Mouse (Mus musculus) embryonic stem cell, embryonic (primary cell): Measurements from ENCODE around the gene Ankrd34c.

Source experiments
- CTCF ChIA-PET, 4 experiments: fragments of 300-600 bp in 2 of 4; fragments of 350-600 bp in 2 of 4; sonication (Branson Sonifier 250); formaldehyde crosslinking; loops; one replicate each; lab custom pipeline; 2022; ENCODE audit warnings: inconsistent platforms in 2 of 4; lab: Charles Lee
- POLR2A ChIA-PET, 4 experiments: fragments of 300-600 bp in 2 of 4; fragments of 350-600 bp in 2 of 4; sonication (Branson Sonifier 250); formaldehyde crosslinking; loops; one replicate each; lab custom pipeline; 2022; ENCODE audit warnings: antibody characterized with exemption in 4 of 4, inconsistent platforms in 1 of 4; lab: Charles Lee

The Ankrd34c gene

GRCm38 (mm10) chr9:89738295-89738694 lies at the start of gene Ankrd34c:
Ankrd34c (minus strand) TSS chr9:89738475.
- ChIA-PET CTCF (interaction anchor here in 1 of 4 experiments (1.7 kb wide), 1 partner anchor 34 kb away, joined by 4 read pairs; the partner anchor contains the start of gene Tmed3), POLR2A (interaction anchor here in 1 of 4 experiments (0.7 kb wide), 1 partner anchor 182 kb away, joined by 3 read pairs; no protein-coding TSS in a partner anchor)

- ChIA-PET POLR2A (no interaction called here), CTCF (no interaction called here)
Observed at GRCm38 (mm10) chr9:89787532-89787931, 49.3 kb upstream of the Ankrd34c start.

- ChIA-PET CTCF (no interaction called here), POLR2A (no interaction called here)
Observed at GRCm38 (mm10) chr9:89781395-89781927, 43.2 kb upstream of the Ankrd34c start.

GRCm38 (mm10) chr9:89779237-89779636 lies 41.0 kb upstream of the Ankrd34c start:
- ChIA-PET CTCF (no interaction called here), POLR2A (no interaction called here)

GRCm38 (mm10) chr9:89771153-89771552 lies 32.9 kb upstream of the Ankrd34c start:
- CTCF ChIA-PET = no interaction called here
- POLR2A ChIA-PET = no interaction called here

- CTCF ChIA-PET = no interaction called here
- POLR2A ChIA-PET = no interaction called here
Observed at GRCm38 (mm10) chr9:89762017-89762416, 23.7 kb upstream of the Ankrd34c start.

GRCm38 (mm10) chr9:89758569-89758968 lies 20.3 kb upstream of the Ankrd34c start:
- POLR2A ChIA-PET = no interaction called here
- CTCF ChIA-PET = interaction anchor here in 2 of 4 experiments (0.6 kb wide), 2 partner anchors 56 to 479 kb away, joined by 4 to 7 read pairs; no protein-coding TSS in a partner anchor

- CTCF ChIA-PET = interaction anchor here in 1 of 4 experiments (0.6 kb wide), 1 partner anchor 479 kb away, joined by 4 read pairs; no protein-coding TSS in a partner anchor
- POLR2A ChIA-PET = no interaction called here
Observed at GRCm38 (mm10) chr9:89758139-89758538, 19.9 kb upstream of the Ankrd34c start.

GRCm38 (mm10) chr9:89757571-89757970 lies 19.3 kb upstream of the Ankrd34c start:
- CTCF ChIA-PET = no interaction called here
- POLR2A ChIA-PET = no interaction called here

- CTCF ChIA-PET = interaction anchor here in 1 of 4 experiments (0.7 kb wide), 2 partner anchors 54 to 349 kb away, joined by 3 to 6 read pairs; no protein-coding TSS in a partner anchor
- POLR2A ChIA-PET = no interaction called here
Observed at GRCm38 (mm10) chr9:89740041-89740440, 1.8 kb upstream of the Ankrd34c start.

- POLR2A ChIA-PET = interaction anchor here in 1 of 4 experiments (0.7 kb wide), 1 partner anchor 182 kb away, joined by 3 read pairs; no protein-coding TSS in a partner anchor
- CTCF ChIA-PET = interaction anchor here in 1 of 4 experiments (1.7 kb wide), 1 partner anchor 34 kb away, joined by 4 read pairs; the partner anchor contains the start of gene Tmed3
Observed at GRCm38 (mm10) chr9:89737888-89738287, 387 bp downstream of the Ankrd34c start.

- ChIA-PET CTCF (interaction anchor here in 1 of 4 experiments (0.7 to 1.7 kb wide), 2 partner anchors 33 to 90 kb away, joined by 4 to 9 read pairs; partner anchors contain the start of gene Tmed3), POLR2A (interaction anchor here in 1 of 4 experiments (0.7 kb wide), 1 partner anchor 126 kb away, joined by 6 read pairs; no protein-coding TSS in a partner anchor)
Observed at GRCm38 (mm10) chr9:89736932-89737705, 1.2 kb downstream of the Ankrd34c start.

- CTCF ChIA-PET = interaction anchor here in 1 of 4 experiments (0.5 kb wide), 1 partner anchor 134 kb away, joined by 4 read pairs; no protein-coding TSS in a partner anchor
Observed at GRCm38 (mm10) chr9:89706906-89707305, 31.4 kb downstream of the Ankrd34c start.

GRCm38 (mm10) chr9:89705197-89705533 lies 33.1 kb downstream of the Ankrd34c start:
- POLR2A ChIA-PET = interaction anchor here in 1 of 4 experiments (0.5 kb wide), 1 partner anchor 342 kb away, joined by 3 read pairs; no protein-coding TSS in a partner anchor

More at GRCm38 (mm10) chr9:89706906-89707305, 31.4 kb downstream of the Ankrd34c start:
- POLR2A ChIA-PET = interaction anchor here in 1 of 4 experiments (0.7 kb wide), 1 partner anchor 159 kb away, joined by 7 read pairs; no protein-coding TSS in a partner anchor

GRCm38 (mm10) chr9:89704265-89705196 lies 33.7 kb downstream of the Ankrd34c start, which contains the start of gene Tmed3:
Tmed3 (minus strand) TSS chr9:89705068.
- ChIA-PET CTCF (interaction anchor here (0.5 to 1.6 kb wide), 12 partner anchors 10 to 502 kb away, joined by 3 to 5 read pairs (median 4); partner anchors contain the start of gene Ankrd34c (in 1 of the 4)), POLR2A (interaction anchor here in 3 of 4 experiments (0.5 to 0.6 kb wide), 3 partner anchors 27 to 371 kb away, joined by 3 to 4 read pairs (median 4); no protein-coding TSS in a partner anchor)

More at GRCm38 (mm10) chr9:89705197-89705533, 33.1 kb downstream of the Ankrd34c start:
- CTCF ChIA-PET = interaction anchor here in 2 of 4 experiments (0.6 to 1.6 kb wide), 6 partner anchors 11 to 501 kb away, joined by 3 to 5 read pairs (median 4); no protein-coding TSS in a partner anchor

- ChIA-PET CTCF (no interaction called here), POLR2A (no interaction called here)
Observed at GRCm38 (mm10) chr9:89700910-89701457, 37.3 kb downstream of the Ankrd34c start.

- POLR2A ChIA-PET = no interaction called here
- CTCF ChIA-PET = interaction anchor here in 1 of 4 experiments (1.0 kb wide), 1 partner anchor 21 kb away, joined by 3 read pairs; no protein-coding TSS in a partner anchor
Observed at GRCm38 (mm10) chr9:89695143-89695542, 43.1 kb downstream of the Ankrd34c start.
